Mouse (Mus musculus) urinary bladder, adult 18-20 months (tissue): ENCODE data around the gene A930009A15Rik.

Experiments used
- DNase-seq, 2 experiments: peaks; one replicate each; pipeline ENCODE4 v3.0.0; 2022; ENCODE audit warnings: low spot score in 2 of 2, mixed read lengths in 2 of 2

Gene A930009A15Rik

GRCm38 (mm10) chr10:115579494-115579893 lies 9.7 kb downstream of the A930009A15Rik start:
- DNase-seq = no peak

DNA sequence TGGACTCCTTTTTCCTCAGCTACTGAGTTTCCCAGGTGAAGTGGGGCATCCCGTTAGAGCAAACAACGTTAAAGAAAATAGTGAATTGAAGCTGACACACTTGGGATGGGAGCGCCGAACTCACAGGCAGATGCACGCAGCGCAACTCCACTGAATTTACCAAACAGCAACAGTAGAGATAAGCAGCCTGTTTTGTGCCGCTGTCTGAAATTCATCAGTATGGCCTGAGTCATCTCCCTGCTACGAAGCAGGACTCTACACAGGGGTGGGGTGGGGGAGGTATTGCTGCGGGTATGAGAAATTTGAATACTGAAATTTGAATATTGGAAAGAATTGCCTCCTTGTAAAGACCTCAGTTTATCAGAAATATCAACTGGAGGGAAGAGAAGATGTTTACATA lies 12.2 kb downstream of the A930009A15Rik start:
- no peak for DNase-seq

DNA sequence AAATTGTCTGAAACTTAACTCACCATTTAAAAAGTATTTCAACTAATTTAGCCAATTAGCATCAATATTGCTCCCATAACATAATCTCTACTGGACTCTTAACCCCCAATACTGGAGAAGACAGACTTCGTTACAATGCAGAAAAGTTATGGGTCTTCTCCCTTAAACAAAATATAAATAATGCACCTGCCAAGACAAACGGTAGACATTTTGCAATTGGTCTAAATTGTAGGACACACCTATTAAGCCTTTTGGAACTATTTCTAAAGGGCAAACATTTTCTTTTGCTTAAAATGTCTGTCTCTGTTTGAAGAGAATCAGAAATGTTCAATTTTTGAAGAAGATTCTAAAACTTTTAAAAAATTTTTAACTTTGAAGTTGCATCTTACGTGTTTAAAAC lies 13.3 kb downstream of the A930009A15Rik start:
- DNase-seq = no peak

- no peak for DNase-seq
These were observed 14.9 kb downstream of the A930009A15Rik start for GRCm38 (mm10) chr10:115584656-115585055.

DNA sequence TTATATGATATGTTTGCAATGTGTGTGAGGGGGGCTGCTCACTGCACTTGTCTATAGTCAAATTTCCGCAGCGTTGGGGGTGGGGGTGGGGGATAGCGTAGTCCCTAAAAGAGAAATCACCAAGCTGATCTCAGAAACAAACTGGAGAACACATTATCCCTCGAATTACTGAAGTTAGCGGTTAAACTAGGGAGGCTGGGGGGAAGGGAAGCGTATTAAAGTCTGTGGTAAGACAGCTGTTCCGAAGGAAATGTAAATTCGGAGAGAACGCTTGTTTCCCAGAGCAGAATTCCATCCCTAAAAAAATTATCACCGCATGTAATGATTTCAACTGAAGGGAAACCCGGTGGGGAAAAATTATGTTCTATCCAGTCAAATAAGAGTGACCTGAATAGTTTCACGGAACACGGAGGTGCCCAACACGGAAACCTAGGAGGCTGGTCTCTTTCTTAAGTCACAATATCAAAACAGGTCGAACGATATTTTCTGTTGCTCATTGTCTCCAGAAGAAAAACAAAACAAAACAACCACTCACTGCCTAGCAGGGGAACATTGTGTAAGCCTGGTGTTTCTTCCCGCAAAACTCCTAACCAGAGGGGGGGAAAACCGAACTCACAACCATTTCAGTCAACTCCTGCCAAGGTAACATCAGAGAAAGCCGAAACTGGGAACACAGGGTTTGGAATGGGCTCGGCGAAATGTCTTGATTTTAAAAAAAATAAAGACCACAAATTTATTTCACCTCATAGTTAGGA lies 15.9 kb downstream of the A930009A15Rik start:
- no peak for DNase-seq

DNA sequence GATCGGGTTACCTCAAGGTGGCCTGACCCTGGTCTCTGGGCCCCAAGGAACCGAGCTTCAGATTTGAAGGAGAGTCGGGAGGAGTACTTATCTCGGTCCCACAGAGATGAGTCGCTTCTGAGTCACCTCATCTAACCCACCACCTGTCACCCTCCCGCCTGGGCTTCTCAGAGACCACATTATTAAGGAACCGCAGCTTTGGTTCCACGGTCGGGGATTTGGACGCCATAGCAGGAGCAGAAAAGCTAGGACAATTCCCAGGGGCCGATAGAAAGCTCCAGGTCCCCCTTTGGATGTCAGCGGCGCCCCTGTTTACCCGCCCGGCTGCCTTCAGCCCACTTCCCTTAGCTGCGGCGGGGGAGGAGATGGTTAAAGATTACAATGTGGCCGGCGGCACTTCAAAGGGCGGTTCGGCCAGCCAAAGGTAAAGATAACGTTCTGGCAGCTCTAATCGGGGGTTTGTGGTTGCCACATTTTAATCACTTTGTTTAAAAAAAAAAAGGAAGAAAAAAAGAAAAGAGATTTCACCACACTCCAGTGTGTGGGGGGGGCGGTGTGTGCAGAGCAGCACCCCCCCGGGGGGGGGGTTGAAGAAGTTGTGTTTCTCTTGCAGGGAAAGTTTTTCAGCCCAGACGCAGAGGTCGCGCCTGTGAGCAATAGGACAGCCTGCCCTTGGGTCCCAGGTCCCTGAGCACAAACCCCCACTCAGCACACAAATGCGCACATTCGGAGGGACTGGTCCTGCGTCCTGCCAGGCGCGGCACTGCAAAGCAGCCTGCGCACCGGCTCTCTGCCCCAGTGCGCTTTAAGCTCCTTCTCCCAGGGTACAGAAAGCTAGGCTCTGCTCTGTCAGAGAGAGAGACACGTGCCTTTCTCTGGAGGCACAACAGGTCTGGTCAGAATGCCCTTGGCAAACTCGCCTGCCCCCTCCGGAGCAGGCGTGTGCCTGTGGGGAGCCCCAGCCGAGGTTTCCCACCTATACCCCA lies 16.8 kb downstream of the A930009A15Rik start:
- peak in 1 of 2 experiments; percentile 17 for DNase-seq

GRCm38 (mm10) chr10:115587301-115587969 lies 17.6 kb downstream of the A930009A15Rik start, which contains the start of gene Lgr5:
Lgr5 (minus strand) TSS chr10:115587780.
- peak; percentile 22 to 37 for DNase-seq

GRCm38 (mm10) chr10:115587979-115588378 lies 18.2 kb downstream of the A930009A15Rik start:
- DNase-seq = no peak

- DNase-seq = peak in 1 of 2 experiments; percentile 24
These were observed 23.4 kb downstream of the A930009A15Rik start for GRCm38 (mm10) chr10:115593221-115593620.

GRCm38 (mm10) chr10:115593651-115594050 lies 23.9 kb downstream of the A930009A15Rik start:
- DNase-seq = no peak

DNA sequence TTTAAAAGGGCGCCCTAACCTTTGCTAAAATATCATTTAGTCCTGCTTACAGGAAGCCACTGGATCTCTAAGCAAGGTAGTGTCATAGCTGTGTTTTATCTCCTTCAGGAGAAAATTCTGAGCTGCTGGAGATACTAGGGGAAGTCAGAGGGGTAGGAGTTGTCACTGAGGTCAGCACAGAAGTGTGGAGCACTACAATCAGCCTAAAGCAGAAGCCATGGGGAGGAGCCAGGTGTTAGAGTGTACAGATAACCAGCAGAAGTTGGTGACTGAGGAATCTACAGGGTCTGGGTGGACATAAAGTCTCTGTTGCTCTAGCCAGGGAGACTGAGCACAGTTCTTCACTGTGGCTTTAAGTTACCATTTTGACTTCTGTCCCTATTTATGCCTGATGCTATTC lies 26.0 kb downstream of the A930009A15Rik start:
- no peak for DNase-seq

DNA sequence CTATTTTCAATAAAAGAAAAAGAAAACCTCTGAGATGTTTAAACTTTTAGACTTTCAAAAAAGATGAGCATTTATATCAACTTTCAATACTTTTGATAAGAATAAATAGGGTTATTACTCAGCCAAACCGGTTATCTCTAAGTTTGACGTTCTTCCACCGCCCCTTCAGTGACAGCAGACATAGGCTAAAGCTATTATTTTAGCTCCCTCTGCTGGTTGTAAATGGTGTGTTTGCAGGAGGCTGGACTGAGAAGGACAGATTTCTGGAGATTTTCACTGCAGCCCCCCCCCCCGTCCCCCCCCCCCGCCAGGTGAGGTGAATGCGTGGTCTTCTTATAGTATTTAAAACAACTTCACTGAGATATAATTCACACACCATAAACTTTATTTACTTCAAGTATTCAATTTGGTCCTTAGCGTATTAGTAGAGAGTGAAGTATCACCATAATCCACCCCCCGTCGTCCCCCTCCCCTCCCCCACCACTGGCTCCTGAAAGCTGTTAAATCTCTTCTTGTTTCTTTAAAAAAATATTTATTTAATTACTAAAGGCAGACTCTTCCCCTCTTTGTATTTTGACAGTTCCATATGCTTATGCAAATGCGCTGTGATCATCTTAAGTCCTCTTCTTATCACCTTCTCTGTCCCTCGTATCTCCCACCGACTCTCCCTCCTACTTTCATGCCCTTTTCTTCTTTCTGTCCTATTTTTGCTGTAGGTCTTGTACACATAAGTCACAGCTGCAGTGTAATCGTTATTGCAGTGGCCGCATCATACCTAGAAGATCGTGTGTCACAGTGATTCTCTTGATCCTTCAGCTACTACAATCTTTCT lies 47.9 kb downstream of the A930009A15Rik start:
- no peak for DNase-seq

DNA sequence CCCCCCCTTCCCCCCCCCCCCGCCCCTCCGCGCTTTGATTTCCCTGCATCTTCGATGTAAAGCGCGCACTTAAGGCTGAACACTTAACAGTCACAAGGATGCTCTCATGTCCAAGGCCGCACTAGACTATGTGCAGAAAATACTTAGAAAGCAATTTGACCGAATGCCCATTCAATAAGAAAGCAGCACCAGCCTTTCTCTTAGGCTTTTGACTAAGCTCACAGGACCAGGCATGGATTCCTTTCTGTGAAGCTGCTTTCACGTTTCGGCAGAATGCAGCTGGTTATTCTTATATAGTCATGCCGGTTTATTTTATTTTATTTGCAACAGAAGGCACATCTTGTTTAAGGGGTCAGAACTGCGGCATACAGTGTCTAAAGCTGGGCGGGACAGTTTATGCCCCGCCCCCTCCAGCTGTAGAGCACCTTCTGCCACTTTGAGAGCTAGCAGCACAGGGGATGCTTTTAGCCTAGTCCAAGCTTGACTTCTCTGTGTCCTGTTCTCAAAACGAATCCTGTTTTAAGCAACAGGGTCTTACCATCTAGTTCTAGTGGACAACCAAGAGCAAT lies 48.6 kb downstream of the A930009A15Rik start:
- DNase-seq = no peak

DNA sequence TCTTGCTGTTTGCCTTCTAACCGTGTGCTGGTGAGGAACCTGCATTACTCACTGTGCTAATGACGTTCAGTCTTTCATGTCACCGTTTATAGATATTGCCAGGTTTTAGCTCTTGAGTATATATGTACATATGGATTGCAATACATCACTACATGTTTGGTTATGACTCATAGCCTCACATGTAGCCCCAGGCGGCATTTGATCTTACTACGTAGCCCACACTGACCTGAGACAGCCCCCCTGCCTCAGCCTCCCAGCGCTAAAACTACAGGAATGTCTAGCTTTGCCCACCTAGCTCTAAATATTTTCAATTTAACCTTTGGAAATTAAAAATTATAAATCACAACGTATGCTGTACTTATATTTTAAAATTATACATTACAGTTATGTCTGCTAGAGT lies 53.7 kb downstream of the A930009A15Rik start:
- no peak for DNase-seq

DNA sequence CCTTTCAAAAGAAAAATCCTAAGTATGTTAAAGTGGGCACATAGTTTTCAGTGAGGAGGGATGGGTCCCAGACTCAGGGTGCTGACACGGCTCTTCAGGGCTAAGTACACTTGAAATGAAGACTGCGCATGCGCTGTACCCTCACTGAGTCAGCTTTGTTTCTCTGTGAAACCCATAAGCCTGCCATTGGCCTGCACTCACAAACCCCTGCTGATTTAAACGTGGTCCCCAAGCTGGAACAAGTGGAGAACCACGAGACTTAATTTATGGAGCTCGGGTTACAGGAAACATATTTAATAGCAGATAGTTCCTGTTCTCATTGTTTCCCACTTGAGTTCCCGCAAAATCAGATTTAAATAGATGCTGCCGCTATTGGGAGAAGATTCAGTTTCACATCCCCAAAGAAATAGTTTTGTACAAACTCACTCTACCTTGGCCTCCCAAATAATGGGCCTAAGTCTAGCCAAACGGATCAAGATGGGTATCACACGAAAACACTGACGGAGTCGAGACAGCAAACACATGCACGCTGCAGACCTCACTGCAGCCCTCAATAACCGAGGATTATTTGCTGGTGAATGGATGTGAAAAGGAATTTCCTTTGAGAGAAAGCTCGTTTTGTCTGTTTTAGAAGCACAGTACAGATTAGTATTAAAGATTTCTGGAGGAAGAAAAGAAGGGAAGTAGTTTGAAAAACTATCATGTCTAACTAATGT lies 54.3 kb downstream of the A930009A15Rik start:
- DNase-seq = no peak

- no peak for DNase-seq
These were observed 55.2 kb downstream of the A930009A15Rik start for GRCm38 (mm10) chr10:115624957-115625356.

GRCm38 (mm10) chr10:115626678-115627077 lies 56.9 kb downstream of the A930009A15Rik start:
- no peak for DNase-seq
